Mouse (Mus musculus) heart, adult 11 months (tissue): ENCODE measurements around the gene Myh9.

Experiments used
- DNase-seq: peaks from one replicate; pipeline ENCODE4 v3.0.0; 2022

Myh9 gene

DNA sequence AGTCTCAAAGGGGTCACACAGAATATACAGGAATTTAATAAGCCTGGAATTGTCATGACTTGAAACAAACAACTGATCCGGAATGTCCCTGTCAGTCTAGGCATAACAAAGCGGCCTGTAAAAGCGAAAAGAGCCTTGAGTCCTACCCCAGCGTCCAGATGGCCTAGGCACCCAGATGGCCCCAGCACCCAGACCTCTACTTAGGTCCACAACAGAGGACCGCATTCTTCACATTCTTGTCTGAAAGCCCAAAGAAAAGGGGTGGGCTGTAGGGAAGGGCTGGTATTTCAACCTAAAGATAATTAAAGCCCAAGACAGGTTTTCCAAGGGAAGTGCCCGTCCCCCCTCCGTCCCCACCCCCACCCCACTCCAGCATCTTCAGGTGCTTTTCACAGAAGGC lies 14.6 kb downstream of the Myh9 start:
- no peak for DNase-seq

DNA sequence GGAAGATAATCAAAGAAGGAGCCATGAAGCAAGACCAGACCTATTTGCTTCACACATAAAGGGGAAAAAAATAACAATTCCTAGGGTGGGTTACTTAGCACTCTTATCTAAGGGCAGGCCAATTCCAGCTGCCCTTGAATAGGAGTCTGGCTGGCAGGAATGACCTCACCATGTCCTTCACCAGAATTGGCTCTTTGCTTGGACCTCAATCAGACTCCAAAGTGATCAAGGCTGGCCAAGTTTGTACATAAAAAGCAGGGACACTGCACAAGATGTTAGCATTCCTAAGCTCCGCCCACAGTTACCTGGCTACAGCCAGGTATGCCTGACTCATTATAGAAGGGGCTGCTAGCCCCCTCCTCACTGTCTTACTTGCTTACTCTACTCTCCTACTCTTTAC lies 16.6 kb downstream of the Myh9 start:
- no peak for DNase-seq

DNA sequence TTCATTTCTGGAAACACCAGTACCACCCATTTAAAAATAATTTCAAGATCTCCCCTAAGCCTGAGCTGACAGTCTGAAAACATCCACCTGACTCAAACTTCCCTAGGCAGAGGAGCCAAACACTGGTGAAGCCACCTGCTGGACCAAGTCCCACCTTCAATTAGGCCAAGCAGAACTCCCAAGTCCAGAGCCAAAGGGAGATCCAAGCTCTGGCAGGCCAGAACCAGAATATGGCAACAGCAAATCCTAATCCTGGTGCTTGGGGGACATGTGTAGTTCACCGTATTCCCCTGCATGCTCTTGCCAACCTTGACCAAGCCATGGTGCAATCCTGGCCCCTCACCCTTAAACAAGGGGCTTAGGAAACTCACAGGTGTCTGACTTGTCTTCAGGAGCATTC lies 17.7 kb downstream of the Myh9 start:
- DNase-seq: no peak

DNA sequence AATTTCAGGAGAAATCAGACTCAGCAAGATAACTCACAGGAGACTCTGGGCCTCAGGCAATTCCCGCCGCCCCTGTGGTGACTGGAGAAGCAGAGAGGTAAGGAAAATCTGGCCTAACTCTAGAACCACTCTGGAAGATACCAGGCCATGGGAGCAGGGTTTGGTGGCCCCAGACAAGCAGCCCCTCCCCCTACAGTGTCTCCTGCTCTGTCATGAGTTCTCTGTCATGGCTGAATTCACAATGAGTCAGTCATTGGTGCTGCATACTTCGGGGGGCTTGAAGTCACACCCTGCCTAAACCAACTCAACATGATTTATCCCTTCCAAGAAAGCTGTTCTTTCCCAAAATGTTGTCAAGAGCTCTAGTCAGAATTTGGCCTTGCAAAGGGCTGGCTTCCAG lies 18.3 kb downstream of the Myh9 start:
- peak; percentile 92 for DNase-seq

DNA sequence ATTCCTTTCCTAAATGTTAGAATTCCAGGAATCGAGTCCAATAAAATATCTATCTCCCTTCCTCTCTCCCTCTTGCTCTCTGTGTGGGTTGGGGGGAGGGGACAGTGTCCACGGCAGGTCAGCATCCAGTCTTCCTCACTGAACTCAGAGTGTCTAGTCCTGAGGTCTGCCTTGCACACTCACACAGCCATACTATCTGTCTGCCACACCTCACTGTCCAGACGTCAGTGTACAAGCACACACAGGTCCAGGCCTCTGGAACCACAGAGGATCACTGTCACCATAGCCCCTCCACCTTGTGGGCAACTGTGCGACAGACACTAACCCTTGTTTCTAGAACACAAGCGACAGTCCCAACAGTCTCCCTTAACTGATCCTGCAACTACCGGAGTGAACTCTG lies 18.8 kb downstream of the Myh9 start:
- peak; percentile 92 for DNase-seq

DNA sequence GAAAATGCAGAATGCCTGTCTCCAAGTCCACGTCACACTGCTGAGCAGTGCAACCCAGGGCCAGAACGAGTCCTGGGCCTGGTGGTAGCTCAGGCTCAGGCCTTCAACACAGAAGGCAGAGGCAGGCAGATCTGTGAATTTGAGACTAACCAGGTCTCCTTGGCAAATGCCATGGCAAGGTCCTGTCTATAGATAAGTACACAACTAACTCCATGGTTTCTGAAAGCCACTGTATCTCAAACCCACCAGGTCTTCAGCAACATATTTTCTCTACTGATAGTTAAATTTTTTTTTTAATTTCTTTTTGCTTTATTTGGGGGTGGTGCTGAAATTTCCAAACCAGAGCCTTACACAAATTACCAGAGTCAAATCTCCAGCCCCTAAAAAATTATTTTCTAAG lies 19.3 kb downstream of the Myh9 start:
- DNase-seq: no peak

DNA sequence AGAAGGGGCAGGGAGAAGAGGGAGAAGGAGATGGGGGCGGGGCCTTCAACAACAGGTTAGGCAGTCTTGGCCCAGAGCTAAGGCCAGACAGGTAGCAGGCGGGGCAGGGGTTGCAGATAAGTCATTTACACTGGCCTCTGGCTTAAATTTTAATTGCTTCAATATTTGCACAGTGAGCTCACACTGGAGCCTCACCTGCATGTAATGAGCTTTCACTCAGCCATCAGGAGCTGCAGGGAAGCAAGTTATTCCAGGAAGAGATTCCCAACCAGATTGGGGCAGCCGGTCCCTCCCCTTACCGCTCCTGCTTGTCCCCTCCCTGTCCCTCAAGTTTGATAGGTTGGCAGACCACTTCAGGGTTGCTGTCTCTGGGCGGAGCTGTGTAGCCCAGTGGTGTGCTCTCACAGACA lies 19.9 kb downstream of the Myh9 start:
- DNase-seq: peak; percentile 92

DNA sequence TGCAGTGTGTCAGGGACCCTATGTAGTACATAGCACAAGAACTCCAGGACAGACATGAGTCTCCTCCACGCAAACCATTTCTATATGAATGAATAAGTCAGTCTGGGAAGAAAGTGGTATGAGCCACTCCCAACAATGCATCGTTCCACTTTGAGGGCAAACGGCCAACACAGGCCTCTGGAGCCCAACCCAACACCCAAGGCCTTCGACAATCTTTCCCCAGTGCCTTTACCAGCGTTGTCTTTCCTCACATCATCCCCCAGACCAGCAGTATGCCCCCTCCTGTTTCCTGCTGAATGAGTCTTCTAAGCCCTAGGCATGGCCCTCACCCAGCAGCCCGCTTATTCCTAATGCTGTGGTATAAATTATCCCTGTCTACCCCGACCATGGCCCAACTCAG lies 20.6 kb downstream of the Myh9 start:
- DNase-seq: peak; percentile 93

DNA sequence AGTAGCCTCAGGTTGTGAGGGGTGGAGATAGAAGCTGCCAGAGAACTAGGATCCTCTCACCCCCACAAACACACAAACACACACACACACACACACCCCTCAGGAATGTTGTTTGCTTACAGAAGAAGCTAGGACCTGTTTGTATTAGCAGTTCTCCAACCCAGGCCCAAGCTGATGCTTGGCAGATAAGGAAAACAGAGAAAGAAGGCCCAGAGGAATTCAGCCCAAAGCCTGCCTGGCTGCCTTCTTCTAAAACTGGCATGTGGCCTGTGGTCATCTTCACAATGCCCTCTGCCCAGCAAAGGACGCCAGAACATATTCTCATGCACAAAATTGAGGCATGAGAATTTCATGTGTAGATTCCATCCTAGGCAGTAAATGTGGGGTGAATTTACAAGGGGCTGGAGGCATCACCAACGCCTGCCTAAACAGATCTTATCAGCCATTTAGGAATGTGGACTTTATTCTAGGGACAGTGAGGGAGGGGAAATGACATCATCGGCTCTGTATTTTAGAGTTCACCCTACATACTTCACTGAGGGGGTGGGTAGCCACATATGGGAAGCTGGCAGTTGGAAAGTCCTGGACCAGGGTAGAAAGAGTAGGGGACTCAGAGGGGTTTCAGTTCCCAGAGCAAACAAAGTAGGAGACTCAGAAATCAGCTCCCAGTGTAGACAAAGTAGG lies 21.4 kb downstream of the Myh9 start:
- DNase-seq: peak; percentile 92

DNA sequence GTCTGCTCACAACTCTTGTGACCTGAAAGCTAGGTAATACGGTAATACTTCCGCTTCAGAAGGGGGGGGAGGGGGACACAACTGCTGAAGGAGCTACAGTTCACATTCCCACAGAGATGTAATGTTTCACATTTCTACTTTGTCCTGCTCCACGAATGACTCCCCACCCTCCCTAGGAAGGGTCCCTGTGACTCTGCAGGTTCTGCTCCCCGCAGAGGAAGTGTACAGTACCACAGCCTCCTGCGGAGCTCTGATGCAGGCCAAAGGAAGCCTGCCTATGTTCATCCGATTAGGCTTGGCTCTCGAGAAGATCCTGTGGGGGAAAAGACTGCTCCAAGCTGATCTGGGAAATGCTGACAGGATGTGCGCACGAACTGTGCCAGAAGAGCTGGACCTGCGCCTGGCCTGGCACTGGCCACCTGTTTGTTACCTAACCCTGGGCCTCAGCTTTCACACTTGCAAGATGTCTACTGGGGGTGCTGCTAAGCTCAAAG lies 22.0 kb downstream of the Myh9 start:
- peak; percentile 99 for DNase-seq

DNA sequence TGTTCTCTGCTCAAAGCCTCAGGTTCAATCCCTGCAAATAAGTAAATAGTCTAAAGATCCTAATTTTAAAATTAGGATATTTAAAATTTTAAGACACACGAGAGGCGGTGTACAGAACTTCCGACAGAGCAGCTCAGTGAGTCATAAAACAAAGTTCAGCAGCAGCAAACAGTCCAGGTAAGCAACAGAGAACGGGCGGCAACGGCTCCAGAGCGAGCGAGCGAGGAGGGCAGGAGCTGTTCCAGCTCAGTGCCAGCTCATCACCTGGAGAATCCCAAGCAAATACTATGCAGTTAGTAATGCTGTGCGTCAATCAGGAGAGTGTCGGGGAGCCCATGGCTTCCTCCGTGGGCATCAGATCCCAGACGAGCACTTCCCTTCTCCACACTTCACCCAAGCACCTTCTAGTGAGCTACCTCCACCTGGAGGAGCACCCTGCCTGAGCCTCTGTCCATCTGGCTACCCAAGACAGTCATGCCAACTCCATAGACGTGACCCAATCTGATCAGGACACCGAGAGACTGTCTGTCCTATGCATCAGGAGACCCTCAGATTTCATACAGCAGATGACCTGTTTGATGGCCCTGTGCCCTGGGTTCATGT lies 23.3 kb downstream of the Myh9 start:
- no peak for DNase-seq

DNA sequence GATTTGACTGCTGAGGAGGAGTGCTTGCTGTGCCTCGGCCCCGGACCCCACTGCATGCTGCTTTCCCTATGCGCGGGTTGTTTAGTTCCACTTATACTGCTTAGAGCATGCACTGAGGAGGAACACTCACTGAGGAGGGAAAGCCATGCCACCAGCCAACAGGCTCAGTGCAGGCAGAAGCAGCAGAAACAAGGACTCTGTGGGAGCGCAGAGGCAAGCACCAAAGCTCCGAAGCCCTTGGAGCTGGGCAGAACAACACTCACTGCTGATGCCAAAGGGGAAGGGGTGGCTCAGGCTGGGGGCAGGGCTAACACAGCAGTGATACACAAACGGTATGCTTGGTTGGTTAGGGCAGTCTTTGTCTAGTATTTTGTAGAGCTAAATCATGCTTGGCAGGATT lies 24.6 kb downstream of the Myh9 start:
- no peak for DNase-seq

DNA sequence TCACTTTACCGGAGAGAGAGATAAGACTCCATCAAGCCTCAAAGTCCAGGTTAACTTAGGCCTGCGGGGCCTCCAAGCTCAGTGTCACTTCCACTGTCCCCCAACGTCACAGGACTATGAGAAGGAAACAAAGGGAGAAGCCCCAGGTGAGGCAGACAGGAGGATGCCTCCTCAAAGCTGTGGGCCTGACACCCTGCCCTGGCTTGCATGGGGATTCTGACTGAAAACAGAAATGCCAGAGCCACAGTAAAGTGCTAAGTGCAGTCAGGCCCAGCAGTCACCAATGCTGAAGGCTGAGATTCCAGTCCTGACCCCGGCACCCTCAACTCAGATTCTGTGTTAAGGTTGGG lies 25.4 kb downstream of the Myh9 start:
- no peak for DNase-seq

DNA sequence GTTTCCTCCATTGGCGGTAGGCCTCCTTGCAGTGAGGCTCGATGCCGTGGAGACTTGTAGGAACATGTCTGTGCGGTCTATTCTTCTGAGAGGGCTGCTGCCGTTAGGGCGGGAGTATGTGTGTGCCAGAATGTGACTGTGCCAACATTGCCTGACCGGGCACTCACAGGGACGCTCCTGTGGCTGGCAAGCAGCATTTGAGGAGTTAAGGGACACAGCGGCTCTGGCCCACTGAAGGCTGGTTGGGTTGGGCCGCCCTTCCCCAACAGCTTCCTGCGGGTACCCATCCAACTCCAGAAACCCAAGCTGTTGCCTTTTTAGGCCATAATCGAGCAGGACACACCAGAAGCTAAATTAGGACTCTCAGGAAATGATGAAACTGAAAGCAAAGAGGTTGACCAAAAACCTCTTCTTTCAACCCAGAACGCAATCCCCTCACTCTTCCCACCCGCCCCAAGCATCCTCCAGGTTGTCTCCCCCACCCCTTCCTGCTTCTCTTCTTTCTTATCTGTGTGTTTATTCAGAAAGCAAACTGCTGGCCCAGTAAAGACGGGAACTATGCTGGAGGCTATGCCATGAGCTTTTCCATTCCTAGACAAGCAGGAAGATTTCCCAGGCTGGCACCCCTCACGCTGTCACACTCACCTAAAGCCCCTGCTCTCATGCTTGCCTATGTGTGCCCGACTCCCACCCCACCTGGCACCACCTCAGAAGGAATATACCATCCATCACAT lies 25.9 kb downstream of the Myh9 start:
- peak; percentile 98 for DNase-seq

DNA sequence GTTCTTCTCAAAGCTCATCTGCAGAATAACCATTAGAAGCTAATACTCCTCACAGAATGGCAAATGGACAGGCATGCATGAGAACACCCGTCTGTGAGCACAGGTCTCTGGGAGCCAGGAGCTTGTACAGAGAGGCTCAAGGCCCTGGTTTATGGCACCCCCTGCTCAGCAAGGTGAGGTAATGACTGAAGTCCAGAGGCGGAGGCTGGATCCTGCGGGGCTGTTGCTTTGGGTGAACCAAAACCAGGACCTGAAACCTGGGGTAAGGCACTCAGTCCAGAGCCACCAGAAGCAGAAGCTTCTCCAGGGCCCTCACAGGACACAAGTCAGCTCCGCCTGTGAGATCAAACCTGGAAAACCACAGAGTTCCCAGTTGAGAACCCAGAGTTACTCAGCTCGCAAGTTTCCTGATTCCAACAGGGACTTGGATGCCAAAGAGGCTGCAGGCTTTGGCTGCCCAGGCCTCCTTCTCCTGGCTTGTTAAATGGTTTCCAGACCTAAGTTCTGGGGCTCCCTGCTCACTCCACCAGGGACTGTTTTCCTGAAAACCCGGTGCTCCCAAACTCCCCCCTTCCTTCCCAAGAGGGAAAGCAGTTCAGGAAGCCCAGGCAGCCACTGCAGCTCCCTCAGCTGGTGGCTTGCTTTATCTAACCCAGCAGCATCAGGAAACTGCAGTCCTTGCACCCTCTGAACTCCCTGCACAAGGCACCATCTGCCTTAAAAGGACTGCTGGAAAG lies 28.2 kb downstream of the Myh9 start:
- peak; percentile 97 for DNase-seq

DNA sequence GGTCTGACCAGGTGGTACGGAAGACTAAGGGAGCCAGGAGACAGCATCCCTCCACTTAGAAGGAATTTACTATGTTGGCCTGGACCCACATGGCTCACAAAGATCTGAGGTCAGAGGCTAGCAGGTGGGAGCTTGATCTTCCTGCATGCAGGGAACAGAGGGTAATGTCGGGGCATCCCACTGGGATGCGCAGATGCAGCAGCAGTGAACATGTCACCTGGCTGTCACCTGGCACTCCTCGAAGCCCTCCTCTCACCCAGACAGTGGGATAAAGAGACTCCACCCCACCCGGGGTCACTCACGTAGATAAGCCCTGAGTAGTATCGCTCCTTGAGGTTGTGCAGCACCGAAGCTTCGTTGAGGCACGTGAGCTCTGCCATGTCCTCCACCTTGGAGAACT lies 29.4 kb downstream of the Myh9 start:
- DNase-seq: peak; percentile 94

DNA sequence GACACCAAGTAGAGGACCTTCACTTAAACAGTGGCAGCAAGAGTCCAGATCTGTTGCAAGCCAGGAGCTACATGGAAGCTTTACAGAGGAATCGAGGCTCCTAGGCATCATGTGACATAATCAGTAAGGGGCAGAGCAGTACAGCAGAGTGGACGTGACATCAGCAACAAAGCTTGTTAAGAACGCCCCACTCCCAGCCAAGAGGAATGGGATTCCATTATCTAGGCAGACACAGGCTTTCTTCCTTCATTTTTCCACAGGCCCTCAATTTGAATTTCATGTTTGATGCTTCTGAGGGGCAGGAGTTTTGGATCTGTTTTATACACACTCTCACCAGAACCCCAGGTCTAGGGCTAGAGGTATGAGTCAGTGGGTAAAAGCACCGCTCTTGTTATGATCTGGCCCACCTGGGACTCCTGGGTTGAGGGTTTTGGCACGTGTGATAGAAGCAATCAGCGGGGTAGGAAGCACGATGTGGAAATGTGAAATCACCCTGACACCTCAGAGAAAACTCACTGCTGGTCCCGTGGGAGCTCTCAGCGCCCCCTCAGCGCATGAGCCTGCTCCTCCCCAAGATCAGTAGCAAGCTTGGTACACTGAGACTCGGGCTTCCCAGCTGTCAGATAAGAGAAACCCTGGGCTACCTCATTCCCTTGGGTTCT lies 30.7 kb downstream of the Myh9 start:
- DNase-seq: no peak

DNA sequence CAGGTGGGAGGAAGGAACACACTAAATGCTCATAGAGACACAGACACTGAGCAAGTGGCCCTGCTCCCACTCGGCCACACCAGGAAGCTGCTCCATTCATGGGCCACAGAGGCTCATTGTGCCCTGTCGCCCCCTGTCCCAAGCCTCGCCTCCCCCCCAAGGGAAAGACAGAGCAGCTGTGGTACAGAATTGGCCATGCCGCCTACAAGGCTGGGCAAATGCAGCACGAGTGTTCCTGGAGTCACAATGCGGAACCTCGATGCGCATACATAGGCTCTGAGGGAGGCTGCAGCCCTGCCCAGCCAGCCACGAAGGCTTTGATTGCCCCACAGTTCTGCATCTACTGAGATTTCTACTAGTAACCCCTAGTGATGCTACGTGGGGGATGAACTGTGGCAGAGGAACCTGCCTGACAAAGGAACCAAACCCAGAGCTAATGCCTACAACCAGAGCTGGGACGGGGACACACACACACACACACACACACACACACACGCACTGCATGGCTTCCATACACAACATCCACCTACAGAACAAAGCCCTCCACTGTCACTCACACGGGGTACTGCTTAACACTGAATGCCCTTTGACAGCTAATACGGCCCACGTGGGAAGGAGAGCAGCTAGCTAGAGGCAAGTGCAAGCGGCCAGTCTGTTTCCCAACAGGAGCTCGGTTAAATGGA lies 31.4 kb downstream of the Myh9 start:
- DNase-seq: no peak

DNA sequence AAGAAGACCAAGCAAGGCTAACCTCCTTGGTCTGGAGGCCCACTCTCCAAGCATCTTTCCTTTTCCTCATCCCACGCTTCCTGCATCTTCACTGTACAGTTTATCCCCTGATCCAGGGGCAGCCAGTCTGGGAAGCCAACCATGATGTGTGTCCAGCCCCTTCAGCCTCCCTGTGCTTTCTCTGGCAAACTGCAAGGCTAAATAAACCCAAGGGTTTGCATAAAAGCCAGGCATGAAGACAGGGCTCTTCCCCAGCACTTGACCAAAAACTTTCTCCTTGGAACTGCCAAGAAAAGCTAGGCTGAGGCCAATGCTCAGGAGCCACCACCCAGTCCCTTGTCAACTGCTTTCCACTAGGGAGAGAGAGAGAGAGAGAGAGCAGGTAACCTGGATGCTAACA lies 32.5 kb downstream of the Myh9 start:
- DNase-seq: peak; percentile 94

DNA sequence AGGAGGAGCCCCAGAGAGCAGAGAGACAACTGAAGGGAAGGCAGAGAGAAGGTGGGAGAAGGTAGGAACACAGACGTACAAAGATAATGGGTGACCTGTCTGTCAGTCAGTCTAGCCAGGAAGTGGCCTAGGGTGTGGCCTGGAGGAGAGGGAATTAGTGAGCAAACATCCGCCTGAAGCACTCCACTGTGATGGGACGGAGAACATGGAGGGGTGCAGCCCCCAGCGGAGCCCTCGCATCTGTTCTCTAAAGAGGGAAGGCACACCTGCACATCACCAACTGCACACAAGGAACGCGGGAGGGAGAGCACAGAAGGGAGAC lies 34.8 kb downstream of the Myh9 start:
- DNase-seq: peak; percentile 93

DNA sequence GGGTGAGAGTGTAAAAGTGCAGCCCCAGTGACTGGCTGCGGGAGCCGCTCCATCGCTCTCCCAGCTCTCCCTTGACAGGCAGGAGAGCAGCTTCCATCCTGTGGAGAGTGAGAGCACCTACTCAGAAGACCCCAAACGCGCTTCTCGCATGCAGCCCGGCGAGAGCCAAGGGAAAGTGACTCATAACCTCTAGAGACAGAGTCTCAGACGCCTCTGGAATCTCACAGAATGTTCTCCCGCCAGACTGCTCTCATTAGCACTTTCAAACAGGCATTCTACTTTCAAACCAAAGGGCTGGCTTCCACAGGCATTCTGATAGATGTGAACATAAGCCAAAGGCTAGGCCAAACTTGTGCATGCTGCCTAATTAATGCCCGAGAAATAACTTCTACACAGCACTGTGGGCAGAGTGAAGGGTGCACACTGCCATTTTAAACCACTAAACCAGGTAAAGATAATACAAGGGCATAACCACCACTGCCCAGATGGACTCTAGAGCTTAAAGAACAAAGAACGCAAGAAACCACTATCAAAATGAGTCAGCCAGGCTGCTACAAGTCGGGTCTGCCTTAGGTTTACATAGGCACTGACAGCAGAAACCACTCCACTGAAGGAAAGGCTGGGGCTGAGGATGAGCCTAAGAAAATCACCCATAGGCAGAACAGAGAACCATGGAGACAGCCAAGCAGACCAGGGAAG lies 35.3 kb downstream of the Myh9 start:
- peak; percentile 96 for DNase-seq

DNA sequence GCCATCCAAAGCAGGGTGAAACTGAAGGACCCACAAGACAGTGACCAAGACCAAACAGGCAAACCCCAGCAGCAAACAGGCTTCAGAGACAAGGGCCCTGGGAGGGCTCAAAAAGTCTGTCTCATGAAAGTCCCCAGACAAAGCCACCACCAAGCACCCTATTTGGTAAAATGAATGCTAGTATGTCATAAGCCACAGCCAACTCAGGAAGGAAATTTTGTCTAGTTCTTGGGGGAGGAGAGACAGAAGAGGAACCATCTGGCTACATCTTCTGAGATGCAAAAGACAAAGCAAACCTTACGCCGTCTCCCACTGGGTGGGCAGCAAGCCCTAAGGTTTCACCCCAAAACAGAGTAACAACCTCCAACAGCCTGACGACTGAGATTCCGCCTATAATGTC lies 36.3 kb downstream of the Myh9 start:
- no peak for DNase-seq
